Mouse (Mus musculus): ENCODE measurements around the gene Figla. TPM values are rescaled to one million over a fixed set of nuclear protein-coding genes. Genes with fewer than 3 reads are reported as not detected.

Figla gene
- polyA plus RNA-seq, 1 experiment from 2014 or later, result not detected

DNA sequence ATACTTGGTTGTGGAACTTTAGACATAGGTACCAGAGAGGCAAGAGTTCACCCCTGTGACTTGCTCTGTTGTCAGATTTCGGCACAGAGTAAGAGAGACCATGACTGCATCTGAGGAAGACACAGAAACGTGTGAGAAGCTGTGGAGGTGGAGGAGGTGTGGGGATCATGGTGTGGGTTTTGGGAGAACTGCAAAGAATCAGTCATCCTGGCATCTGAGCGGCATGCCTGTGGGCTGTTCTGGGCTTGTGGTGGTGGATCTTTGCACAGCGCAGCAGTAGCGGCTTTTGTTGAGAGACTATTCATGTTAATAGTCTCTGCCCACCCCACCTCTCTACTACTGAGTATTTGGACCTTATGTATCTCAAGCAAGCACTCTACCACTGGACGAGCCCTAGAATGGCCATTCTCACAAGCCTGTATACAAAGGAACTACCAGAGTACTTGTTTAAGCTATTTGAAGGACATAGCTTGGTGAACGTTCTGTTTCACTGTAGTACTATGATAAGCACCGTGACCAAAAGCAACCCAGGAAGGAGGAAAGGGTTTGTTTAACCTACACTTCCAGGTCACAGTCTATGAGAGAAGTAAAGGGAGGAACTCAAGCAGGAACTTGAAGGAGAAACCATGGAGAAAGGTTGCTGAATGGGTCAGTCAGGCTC is 10.8 kb downstream of the Figla start:
- ATAC-seq (ENCODE audit: low FRiP score) (no peak), DNase-seq (ENCODE audit: low spot score) (no peak)
- 82% methylated on average over 8 of the region's 8 CpGs for WGBS
- no peak overlapping the region for H3K4me2 ChIP-seq (replicated peaks)
- H3K27ac ChIP-seq, result no peak overlapping the region
- H3K4me3 ChIP-seq (replicated peaks; ENCODE audit: low read length), result no peak overlapping the region
- H3K36me3 ChIP-seq (replicated peaks; ENCODE audit: control insufficient read depth, insufficient read depth), result no peaks in the 10 kb centered on the region
- no peak overlapping the region for H3K9ac ChIP-seq
- no peaks in the 10 kb centered on the region for H3K27me3 ChIP-seq (ENCODE audit: control insufficient read depth, insufficient read depth, low read length)
- H3K9me3 ChIP-seq (ENCODE audit: control insufficient read depth, low read length), result no peaks in the 10 kb centered on the region
- H3K4me1 ChIP-seq (replicated peaks; ENCODE audit: control insufficient read depth, insufficient read depth, low read length), result peaks cover 18% of the 10 kb centered on the region

DNA sequence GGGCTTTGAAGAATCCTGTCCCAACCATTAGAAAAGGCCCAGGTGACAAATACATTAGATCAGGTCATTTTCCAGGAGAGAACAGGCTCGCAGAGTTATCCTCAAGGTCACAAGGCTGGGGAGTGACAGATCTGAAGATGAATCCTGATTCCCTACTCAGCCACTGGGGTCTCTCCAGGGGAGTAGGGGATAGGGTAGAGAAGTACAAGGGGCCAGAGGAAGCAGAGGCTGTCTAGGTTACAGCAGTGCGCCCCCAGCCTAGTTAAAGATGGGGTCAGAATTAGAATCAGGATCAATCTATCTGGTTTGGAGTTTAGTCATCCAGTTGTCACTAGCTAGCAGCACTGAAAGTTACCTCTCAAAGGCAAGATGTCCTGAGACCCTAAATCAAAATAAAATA is 12.2 kb downstream of the Figla start:
- ATAC-seq (ENCODE audit: low FRiP score) (peak; percentile 41; the same call in 1 of the 2 replicates), DNase-seq (ENCODE audit: low spot score) (peak; percentile 31)
- Histone ChIP-seq H3K27ac (peak overlapping the region; percentile 94), H3K36me3 (replicated peaks; ENCODE audit: control insufficient read depth, insufficient read depth) (no peaks in the 10 kb centered on the region; the same call in none of the 2 replicates), H3K4me1 (replicated peaks; ENCODE audit: control insufficient read depth, insufficient read depth, low read length) (peaks cover 32% of the 10 kb centered on the region), H3K27me3 (ENCODE audit: control insufficient read depth, insufficient read depth, low read length) (no peaks in the 10 kb centered on the region), H3K9me3 (ENCODE audit: control insufficient read depth, low read length) (no peaks in the 10 kb centered on the region), H3K4me2 (replicated peaks) (peak overlapping the region; percentile 75), H3K4me3 (replicated peaks; ENCODE audit: low read length) (peak overlapping the region; percentile 65), H3K9ac (peak overlapping the region; percentile 94)
- WGBS, result 56% methylated on average over 2 of the region's 2 CpGs

DNA sequence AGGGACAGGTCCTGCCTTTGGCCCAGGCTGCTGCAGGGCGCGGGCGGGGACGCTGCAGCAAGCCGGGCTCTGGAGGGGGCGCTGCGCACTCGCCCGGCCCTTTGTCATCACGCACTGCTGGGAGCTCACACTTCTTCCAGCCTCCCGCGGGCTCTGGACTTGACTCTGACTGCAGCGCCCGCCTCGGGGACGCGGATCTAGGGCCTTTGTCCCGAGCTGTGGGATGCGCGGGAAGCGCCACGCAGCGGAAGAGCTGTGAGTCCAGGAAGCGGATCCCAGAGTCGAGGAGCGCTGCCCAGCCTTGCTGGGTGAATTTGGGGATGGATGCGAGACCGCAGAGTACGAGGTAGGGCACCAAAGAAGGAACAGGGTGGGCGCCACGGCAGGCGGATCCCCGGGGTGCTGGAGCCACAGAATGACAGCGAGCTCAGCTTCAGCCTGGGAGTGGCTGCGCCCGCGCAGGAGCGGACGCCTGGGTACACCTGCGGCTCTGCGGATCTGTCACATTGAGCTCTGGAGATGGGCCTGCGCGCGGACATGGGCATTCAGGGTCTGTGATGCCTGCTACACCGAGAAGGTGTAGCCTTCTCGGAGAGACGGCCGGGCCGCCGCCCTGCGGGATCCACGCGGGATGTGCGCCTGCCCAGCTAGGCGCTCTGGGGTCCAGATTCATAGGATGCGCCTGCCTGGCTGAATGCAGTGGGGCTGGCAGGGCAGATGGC is 12.8 kb downstream of the Figla start, which contains the start of gene Add2:
Gene Add2 (plus strand): TSS at position 81 of the 722 bp plus-strand sequence.
- peak within 1 kb of the TSS; percentile 94 for H3K9ac ChIP-seq
- ATAC-seq (ENCODE audit: low FRiP score) (peak; percentile 90), DNase-seq (ENCODE audit: low spot score) (peak; percentile 73)
- WGBS, result under 1% methylated on average over 54 of the region's 56 CpGs
- no peaks in the 10 kb centered on the region for H3K9me3 ChIP-seq (ENCODE audit: control insufficient read depth, low read length)
- H3K27ac ChIP-seq, result peak within 1 kb of the TSS; percentile 94
- peak within 1 kb of the TSS; percentile 65 for H3K4me3 ChIP-seq (replicated peaks; ENCODE audit: low read length)
- H3K4me2 ChIP-seq (replicated peaks), result peak within 1 kb of the TSS; percentile 75
- H3K36me3 ChIP-seq (replicated peaks; ENCODE audit: control insufficient read depth, insufficient read depth), result no peaks in the 10 kb centered on the region; the same call in none of the 2 replicates
- no peaks in the 10 kb centered on the region for H3K27me3 ChIP-seq (ENCODE audit: control insufficient read depth, insufficient read depth, low read length)
- H3K4me1 ChIP-seq (replicated peaks; ENCODE audit: control insufficient read depth, insufficient read depth, low read length), result peaks cover 38% of the 10 kb centered on the region

DNA sequence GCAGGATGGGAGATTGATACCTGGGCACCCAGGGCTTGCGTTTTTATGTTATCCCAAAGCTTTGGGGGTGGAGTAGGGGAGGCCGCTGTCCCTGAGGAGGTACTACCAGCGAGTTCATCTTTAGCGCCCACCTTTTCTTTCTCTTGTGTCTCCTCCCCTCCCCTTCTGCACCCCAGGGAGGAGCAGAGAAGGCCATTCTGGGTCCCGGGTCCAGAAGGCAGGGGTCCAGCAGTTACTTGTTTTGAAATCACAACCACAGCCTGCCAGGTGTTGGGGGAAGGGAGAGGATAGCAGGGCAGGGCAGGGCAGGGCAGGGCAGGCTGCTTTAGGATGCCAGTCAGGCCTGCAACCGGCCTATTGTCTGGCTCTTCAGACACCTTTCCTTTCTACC is 13.3 kb downstream of the Figla start:
- ATAC-seq (ENCODE audit: low FRiP score), result 0 out of 2 replicates have a peak, but pooled peaks have one; percentile 7
- peaks cover 42% of the 10 kb centered on the region for H3K4me1 ChIP-seq (replicated peaks; ENCODE audit: control insufficient read depth, insufficient read depth, low read length)

DNA sequence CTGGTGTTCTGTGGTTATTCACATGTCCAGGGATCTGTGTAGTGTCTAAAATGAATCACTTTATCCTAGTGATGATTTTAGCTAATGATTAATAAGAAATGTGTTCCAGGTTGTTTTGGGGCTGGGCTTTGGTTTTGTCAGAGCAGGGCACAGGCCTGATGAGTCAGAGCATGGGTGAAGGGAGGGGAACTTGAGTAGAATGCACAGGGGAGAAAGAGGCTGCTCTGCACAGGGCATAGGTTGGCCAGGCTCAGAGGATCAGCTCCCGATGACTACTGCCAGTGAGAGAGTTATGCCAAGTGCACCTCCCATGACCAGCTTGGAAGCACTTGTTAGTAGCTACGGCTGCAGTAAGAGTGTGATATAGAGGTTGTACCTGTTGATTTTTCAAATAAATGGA is 15.6 kb downstream of the Figla start:
- Histone ChIP-seq H3K4me1 (replicated peaks; ENCODE audit: control insufficient read depth, insufficient read depth, low read length) (peaks cover 42% of the 10 kb centered on the region), H3K4me3 (replicated peaks; ENCODE audit: low read length) (peak overlapping the region; percentile 65), H3K9ac (peak overlapping the region; percentile 94), H3K27me3 (ENCODE audit: control insufficient read depth, insufficient read depth, low read length) (no peaks in the 10 kb centered on the region), H3K36me3 (replicated peaks; ENCODE audit: control insufficient read depth, insufficient read depth) (no peaks in the 10 kb centered on the region; the same call in none of the 2 replicates), H3K27ac (0 out of 2 replicates have a peak overlapping the region, but pooled peaks have one; percentile 20), H3K4me2 (replicated peaks) (peak overlapping the region; percentile 75), H3K9me3 (ENCODE audit: control insufficient read depth, low read length) (no peaks in the 10 kb centered on the region)
- 68% methylated on average over 2 of the region's 2 CpGs for WGBS
- DNase-seq (ENCODE audit: low spot score) (no peak), ATAC-seq (ENCODE audit: low FRiP score) (no peak)

More for the DNA sequence above, 13.3 kb downstream of the Figla start:
- peak overlapping the region; percentile 94 for H3K9ac ChIP-seq
- H3K27ac ChIP-seq, result peak overlapping the region; percentile 94
- H3K4me3 ChIP-seq (replicated peaks; ENCODE audit: low read length), result peak overlapping the region; percentile 65
- H3K9me3 ChIP-seq (ENCODE audit: control insufficient read depth, low read length), result no peaks in the 10 kb centered on the region
- peak; percentile 30 for DNase-seq (ENCODE audit: low spot score)
- WGBS, result 4% methylated on average over 6 of the region's 6 CpGs
- H3K27me3 ChIP-seq (ENCODE audit: control insufficient read depth, insufficient read depth, low read length), result no peaks in the 10 kb centered on the region
- H3K4me2 ChIP-seq (replicated peaks), result peak overlapping the region; percentile 75
- H3K36me3 ChIP-seq (replicated peaks; ENCODE audit: control insufficient read depth, insufficient read depth), result no peaks in the 10 kb centered on the region; the same call in none of the 2 replicates

DNA sequence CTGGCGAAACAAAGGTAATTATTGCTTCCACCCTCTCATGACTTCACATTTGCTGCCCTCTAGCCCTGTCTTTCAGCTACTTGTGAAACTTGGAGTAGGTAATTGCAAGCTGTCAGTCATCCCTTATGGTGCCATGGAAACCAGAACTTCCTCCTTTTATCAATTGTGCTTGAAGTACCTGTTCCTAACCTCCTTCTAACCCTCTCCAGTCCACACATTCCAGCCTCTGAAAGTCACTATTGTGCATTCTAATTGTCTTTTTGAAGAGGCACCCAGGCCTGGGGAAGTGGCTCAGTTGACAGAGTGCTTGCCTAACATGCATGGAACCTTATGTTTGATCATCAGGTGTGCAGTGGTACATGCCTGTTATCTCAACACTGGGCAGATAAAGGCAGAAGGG is 17.7 kb downstream of the Figla start:
- H3K36me3 ChIP-seq (replicated peaks; ENCODE audit: control insufficient read depth, insufficient read depth), result no peaks in the 10 kb centered on the region; the same call in none of the 2 replicates
- no peak overlapping the region for H3K9ac ChIP-seq
- no peak overlapping the region for H3K4me2 ChIP-seq (replicated peaks)
- no peak for ATAC-seq (ENCODE audit: low FRiP score)
- no peak for DNase-seq (ENCODE audit: low spot score)
- no peak overlapping the region for H3K4me3 ChIP-seq (replicated peaks; ENCODE audit: low read length)
- H3K27me3 ChIP-seq (ENCODE audit: control insufficient read depth, insufficient read depth, low read length), result no peaks in the 10 kb centered on the region
- no peaks in the 10 kb centered on the region for H3K9me3 ChIP-seq (ENCODE audit: control insufficient read depth, low read length)
- WGBS, result 84% methylated on average over 1 of the region's 1 CpGs
- peaks cover 44% of the 10 kb centered on the region for H3K4me1 ChIP-seq (replicated peaks; ENCODE audit: control insufficient read depth, insufficient read depth, low read length)
- H3K27ac ChIP-seq, result no peak overlapping the region

DNA sequence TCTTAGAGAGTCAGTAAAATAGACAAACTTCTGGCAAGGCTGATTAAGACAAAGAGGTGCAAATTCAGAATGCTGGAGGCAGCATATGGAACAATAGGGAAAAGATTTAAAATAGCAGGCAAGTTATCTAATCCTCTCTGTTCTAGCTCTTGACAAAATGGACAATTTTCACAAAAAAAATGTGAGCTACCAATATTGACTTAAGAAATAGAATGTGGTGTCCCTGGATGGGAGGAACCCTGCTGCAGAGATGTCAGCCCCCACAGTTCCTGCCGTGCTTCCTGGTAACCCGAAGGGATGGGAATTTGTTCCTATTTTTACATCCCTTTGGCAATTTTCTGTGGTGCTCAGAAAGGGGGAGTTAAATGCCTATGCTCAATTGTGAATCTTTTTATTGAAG is 22.9 kb downstream of the Figla start:
- no peak overlapping the region for H3K4me3 ChIP-seq (replicated peaks; ENCODE audit: low read length)
- H3K36me3 ChIP-seq (replicated peaks; ENCODE audit: control insufficient read depth, insufficient read depth), result no peaks in the 10 kb centered on the region
- no peak overlapping the region for H3K9ac ChIP-seq
- peaks cover 17% of the 10 kb centered on the region for H3K4me1 ChIP-seq (replicated peaks; ENCODE audit: control insufficient read depth, insufficient read depth, low read length)
- no peak for ATAC-seq (ENCODE audit: low FRiP score)
- WGBS, result 64% methylated on average over 2 of the region's 2 CpGs
- no peak overlapping the region for H3K27ac ChIP-seq
- no peak for DNase-seq (ENCODE audit: low spot score)
- H3K4me2 ChIP-seq (replicated peaks), result no peak overlapping the region
- no peaks in the 10 kb centered on the region for H3K27me3 ChIP-seq (ENCODE audit: control insufficient read depth, insufficient read depth, low read length)
- H3K9me3 ChIP-seq (ENCODE audit: control insufficient read depth, low read length), result no peaks in the 10 kb centered on the region

DNA sequence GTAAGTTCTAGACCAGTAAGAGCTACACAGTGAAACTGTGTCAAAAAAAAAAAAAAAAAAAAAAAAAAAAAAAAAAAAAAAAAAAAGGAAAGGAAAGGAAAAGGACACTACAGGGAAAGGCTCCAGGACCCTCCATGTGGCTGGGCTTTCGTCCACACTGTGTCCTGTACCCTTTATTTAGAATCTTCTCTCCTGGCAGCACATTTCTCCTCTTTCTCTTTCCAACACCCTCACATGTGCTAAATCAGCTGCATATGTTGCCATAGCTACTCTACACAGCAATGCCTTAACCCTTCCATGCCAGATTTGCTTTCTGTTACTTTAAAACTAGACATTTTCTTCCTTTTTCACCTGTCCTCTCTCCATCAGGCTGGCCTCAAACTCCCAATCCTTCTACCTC is 24.2 kb downstream of the Figla start:
- Histone ChIP-seq H3K9ac (no peak overlapping the region), H3K4me2 (replicated peaks) (no peak overlapping the region), H3K9me3 (ENCODE audit: control insufficient read depth, low read length) (no peaks in the 10 kb centered on the region), H3K27ac (no peak overlapping the region), H3K36me3 (replicated peaks; ENCODE audit: control insufficient read depth, insufficient read depth) (no peaks in the 10 kb centered on the region), H3K4me3 (replicated peaks; ENCODE audit: low read length) (no peak overlapping the region), H3K4me1 (replicated peaks; ENCODE audit: control insufficient read depth, insufficient read depth, low read length) (peaks cover 18% of the 10 kb centered on the region), H3K27me3 (ENCODE audit: control insufficient read depth, insufficient read depth, low read length) (no peaks in the 10 kb centered on the region)
- DNase-seq (ENCODE audit: low spot score) (no peak), ATAC-seq (ENCODE audit: low FRiP score) (no peak)
- WGBS, result 83% methylated on average over 1 of the region's 1 CpGs

DNA sequence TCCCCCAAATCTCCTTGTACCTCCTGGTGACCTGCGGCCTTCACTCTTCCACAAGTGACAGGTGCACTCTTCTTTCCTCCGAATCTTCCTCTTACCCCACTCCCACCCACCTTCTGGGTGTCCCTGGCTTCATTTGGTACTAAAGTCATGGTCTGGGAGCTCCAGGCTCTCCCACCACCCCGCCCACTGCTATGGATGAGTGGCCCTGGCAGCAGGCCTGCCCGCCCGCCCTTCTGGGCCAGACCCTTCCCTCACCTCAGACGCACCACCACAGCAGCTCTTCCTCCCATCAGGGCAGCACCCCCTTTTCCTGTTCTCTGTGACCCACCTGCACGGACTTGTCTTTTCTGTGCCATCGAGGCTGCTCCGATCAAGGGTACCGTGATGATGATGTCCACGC is 31.5 kb downstream of the Figla start:
- Histone ChIP-seq H3K4me3 (replicated peaks; ENCODE audit: low read length) (no peak overlapping the region), H3K4me1 (replicated peaks; ENCODE audit: control insufficient read depth, insufficient read depth, low read length) (peaks cover 45% of the 10 kb centered on the region), H3K27me3 (ENCODE audit: control insufficient read depth, insufficient read depth, low read length) (no peaks in the 10 kb centered on the region), H3K27ac (no peak overlapping the region), H3K36me3 (replicated peaks; ENCODE audit: control insufficient read depth, insufficient read depth) (no peaks in the 10 kb centered on the region), H3K9ac (no peak overlapping the region), H3K9me3 (ENCODE audit: control insufficient read depth, low read length) (no peaks in the 10 kb centered on the region), H3K4me2 (replicated peaks) (no peak overlapping the region)
- ATAC-seq (ENCODE audit: low FRiP score), result no peak
- WGBS, result 84% methylated on average over 11 of the region's 11 CpGs
- no peak for DNase-seq (ENCODE audit: low spot score)
